Mouse (Mus musculus) forebrain, embryonic 11.5 days (tissue): ENCODE results near the gene Lpp. TPM values are rescaled to one million over a fixed set of nuclear protein-coding genes. Genes with fewer than 3 reads are reported as not detected.

ENCODE experiments used
- ATAC-seq: fragments of 200-750 bp; cut with Nextera tagmentation; replicated peaks from 2 replicates; pipeline ENCODE4 v1.8.0; 2017; ENCODE audit warnings: moderate TSS enrichment; ENCODE audit not compliant: low FRiP score
- DNase-seq: peaks from one replicate; pipeline ENCODE4 v3.0.0-alpha.2; 2017; ENCODE audit warnings: low spot score
- H3K27ac ChIP-seq: fragments of 300-500 bp; sonication (generic); 2 replicates; pipeline ENCODE4 v1.5.1; 2014; ENCODE audit warnings: low read depth, low read length
- H3K27me3 ChIP-seq: fragments of 300-500 bp; sonication (generic); 2 replicates; pipeline ENCODE4 v1.6.1; 2014; ENCODE audit warnings: mild to moderate bottlenecking, low read length, mixed read lengths; ENCODE audit not compliant: control insufficient read depth, insufficient read depth
- H3K36me3 ChIP-seq: fragments of 300-500 bp; sonication (generic); 2 replicates; pipeline ENCODE4 v1.6.1; 2014; ENCODE audit warnings: mild to moderate bottlenecking, low read length, moderate library complexity, mixed read lengths; ENCODE audit not compliant: control insufficient read depth, insufficient read depth
- H3K4me1 ChIP-seq: fragments of 300-500 bp; sonication (generic); replicated peaks from 2 replicates; pipeline ENCODE4 v1.6.1; 2014; ENCODE audit warnings: low read length, mixed read lengths; ENCODE audit not compliant: control insufficient read depth, insufficient read depth
- H3K4me2 ChIP-seq: fragments of 300-500 bp; sonication (generic); 2 replicates; pipeline ENCODE4 v1.6.1; 2014; ENCODE audit warnings: low read depth, mild to moderate bottlenecking, low read length, moderate library complexity, mixed read lengths; ENCODE audit not compliant: severe bottlenecking
- H3K4me3 ChIP-seq: fragments of 300-500 bp; sonication (generic); 2 replicates; pipeline ENCODE4 v1.5.1; 2014; ENCODE audit warnings: low read depth, low read length
- H3K9ac ChIP-seq: fragments of 300-500 bp; sonication (generic); 2 replicates; pipeline ENCODE4 v1.6.1; 2014; ENCODE audit warnings: low read length
- H3K9me3 ChIP-seq: fragments of 300-500 bp; sonication (generic); 2 replicates; pipeline ENCODE4 v1.6.1; 2016; ENCODE audit warnings: low read length, mixed read lengths; ENCODE audit not compliant: control insufficient read depth
- WGBS: fragments of 180-500 bp; shearing (Covaris S2); extraction: QIAGEN DNeasy Blood & Tissue Kit; methylation state at CpG from one replicate; pipeline ENCODE4 v1.1.7; 2014; 5-methylcytosine and 5-hydroxymethylcytosine counted together
- polyA plus RNA-seq: library from polyadenylated mRNA; unstranded; fragments of >200 nt; fragmentation: Nextera tagmentation; extraction: Ambion mirVana; gene quantifications from 2 replicates; pipeline ENCODE4 v1.2.1, GENCODE M21; 2014

Gene Lpp
- polyA plus RNA-seq, 1 experiment from 2014 or later = 22.1 TPM

DNA sequence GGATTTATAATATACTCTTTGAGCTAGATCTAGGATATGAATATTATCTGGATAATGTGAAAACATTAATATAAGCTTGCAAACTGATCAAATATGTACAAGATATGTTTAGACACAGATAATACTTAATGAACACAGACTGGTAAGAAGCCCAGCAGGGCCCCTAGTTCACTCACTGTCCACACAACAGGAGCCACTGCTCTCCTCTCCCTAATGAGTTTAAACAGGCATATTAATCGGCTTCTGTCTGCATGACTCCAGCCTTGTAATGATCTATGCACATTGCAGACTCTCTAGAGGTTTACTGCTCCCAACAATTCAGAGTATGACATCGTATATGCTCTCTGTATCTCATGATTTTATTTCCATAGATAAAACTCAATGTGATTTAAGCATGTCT, 243.6 kb downstream of the Lpp start:
- Histone ChIP-seq H3K4me2 (no peak overlapping the region), H3K9me3 (no peaks in the 10 kb centered on the region), H3K4me1 (no peaks in the 10 kb centered on the region), H3K36me3 (no peaks in the 10 kb centered on the region), H3K27ac (no peak overlapping the region), H3K9ac (no peak overlapping the region), H3K4me3 (no peak overlapping the region), H3K27me3 (no peaks in the 10 kb centered on the region)
- ATAC-seq (no peak), DNase-seq (no peak)
- WGBS = 67% methylated on average over 2 of the region's 2 CpGs

DNA sequence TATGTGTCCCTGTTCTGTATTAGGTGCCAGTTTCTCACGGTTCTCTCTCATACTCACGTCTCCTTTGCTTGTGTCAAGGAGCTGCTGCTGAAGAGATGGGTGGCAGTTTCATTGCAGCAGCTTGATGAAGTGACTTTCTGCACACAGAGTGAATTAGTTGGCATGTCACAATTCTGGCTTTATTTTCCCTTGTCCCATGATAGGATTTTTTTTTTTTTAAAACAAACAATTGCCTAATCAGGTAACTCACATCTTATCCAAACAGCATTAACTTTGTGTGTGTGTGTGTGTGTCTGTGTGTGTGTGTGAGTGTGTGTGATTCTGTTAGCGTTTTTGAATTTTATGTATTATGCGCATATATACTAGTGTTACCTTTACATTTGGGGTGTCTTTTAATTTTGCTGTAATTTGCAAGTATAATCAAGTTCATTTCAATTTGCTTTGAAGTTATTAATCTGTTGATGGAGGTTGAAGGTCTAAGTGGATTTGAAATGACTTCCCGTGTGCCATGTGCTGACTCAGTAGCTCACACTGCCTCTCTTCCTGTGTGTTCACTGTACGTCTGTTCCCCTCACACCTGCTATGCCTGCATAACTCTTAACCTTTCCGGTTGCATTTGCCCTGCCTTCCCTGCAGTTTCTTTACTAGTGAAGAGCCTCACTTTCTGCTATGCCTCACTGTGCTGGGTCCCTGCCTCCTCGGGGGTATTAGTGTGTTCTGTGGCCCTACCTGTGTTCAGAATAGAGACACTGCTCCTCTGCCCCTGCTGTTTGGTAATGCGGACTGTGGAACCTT, 247.9 kb downstream of the Lpp start:
- Histone ChIP-seq H3K4me2 (no peak overlapping the region), H3K36me3 (no peaks in the 10 kb centered on the region), H3K4me3 (no peak overlapping the region), H3K9me3 (no peaks in the 10 kb centered on the region), H3K4me1 (no peaks in the 10 kb centered on the region), H3K27ac (no peak overlapping the region), H3K9ac (no peak overlapping the region), H3K27me3 (no peaks in the 10 kb centered on the region)
- no peak for DNase-seq
- no peak for ATAC-seq
- WGBS = 88% methylated on average over 9 of the region's 9 CpGs

DNA sequence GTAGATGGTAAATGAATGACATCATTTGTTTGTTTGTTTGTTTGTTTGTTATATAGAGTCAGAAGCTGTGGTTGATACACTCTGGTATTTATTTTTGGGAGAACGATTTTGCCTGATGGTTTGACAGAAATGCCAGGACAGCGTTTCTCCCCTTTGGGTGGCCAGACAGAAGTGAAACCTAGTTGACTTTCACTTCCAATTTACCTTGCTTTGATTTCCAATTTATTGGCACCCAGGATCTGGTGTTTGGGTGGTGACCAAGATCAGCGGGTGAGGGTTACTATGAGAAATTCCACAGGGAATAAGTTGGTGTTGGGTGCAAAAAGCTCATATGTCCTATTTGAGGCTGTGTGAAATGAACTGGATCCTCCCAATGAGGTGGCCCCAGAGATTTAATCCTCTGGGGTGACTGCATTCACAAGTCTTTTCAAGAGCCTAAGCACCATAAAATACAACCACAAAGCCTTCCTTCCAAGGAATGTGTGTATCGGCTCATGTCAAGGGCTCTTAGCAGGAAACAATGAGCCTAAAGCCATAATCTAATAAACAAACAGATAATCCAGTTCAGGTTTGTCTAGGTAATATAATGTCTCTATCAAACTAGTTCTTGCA, 249.8 kb downstream of the Lpp start:
- ATAC-seq = no peak
- H3K27me3 ChIP-seq = no peaks in the 10 kb centered on the region

DNA sequence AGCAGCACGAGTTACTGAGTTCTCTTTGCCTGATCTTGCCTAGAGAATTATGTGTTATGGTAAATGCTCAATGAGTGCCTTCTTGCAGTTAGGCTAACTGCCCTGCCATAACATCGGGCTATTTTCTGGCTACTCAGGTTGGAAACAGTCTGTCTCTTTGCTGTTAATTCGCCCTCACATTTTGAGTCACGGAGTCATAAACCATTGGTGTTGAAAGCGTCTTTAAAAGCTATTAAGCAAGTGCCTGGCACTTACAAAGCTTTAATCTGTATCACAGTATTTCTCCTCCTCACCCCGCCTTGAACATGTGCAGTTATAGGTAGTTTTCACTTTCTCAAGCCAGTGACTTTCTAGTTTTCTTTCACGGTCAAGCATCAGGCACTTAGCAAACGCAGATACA, 250.8 kb downstream of the Lpp start:
- WGBS = 91% methylated on average over 8 of the region's 8 CpGs
- no peak overlapping the region for H3K4me2 ChIP-seq
- DNase-seq (no peak), ATAC-seq (no peak)
- no peaks in the 10 kb centered on the region for H3K27me3 ChIP-seq
- no peaks in the 10 kb centered on the region for H3K4me1 ChIP-seq
- no peak overlapping the region for H3K27ac ChIP-seq
- H3K9me3 ChIP-seq = no peaks in the 10 kb centered on the region
- H3K36me3 ChIP-seq = no peaks in the 10 kb centered on the region
- no peak overlapping the region for H3K4me3 ChIP-seq
- H3K9ac ChIP-seq = no peak overlapping the region

More for the DNA sequence above, 249.8 kb downstream of the Lpp start:
- no peak overlapping the region for H3K27ac ChIP-seq
- H3K36me3 ChIP-seq = no peaks in the 10 kb centered on the region
- no peaks in the 10 kb centered on the region for H3K4me1 ChIP-seq
- H3K4me2 ChIP-seq = no peak overlapping the region
- H3K4me3 ChIP-seq = no peak overlapping the region
- no peak for DNase-seq
- WGBS = 65% methylated on average over 4 of the region's 4 CpGs
- no peak overlapping the region for H3K9ac ChIP-seq
- no peaks in the 10 kb centered on the region for H3K9me3 ChIP-seq

DNA sequence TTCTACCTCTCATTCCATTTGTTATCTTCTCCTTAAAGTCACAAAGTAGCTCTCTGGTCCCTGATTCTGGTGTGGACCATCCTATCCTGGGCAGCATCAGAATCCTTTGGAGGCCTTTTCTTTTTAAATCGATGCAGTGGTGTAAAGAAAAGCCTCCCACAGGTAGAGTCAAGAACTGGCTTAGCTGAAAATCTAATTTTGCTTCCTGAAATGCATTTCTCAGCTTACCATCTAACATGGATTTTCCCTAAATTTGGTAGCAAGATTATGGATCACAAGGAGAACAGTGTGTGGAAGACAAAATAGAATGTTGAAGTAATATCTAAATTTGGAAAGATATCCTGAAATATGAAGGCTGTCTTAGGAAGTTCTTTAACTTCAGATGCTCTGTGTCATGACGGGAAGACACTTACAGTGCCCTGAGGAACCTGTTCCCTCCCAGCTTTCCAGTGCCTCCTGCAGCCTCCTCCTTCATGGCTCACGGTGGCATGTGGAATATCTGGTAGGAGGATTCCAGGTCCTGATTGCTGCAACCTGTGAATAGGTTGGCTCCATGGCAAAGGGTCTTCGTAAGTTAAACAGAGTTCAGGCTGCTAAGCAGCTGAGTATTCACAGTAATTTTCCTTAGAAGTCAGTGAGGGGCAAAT, 251.6 kb downstream of the Lpp start:
- Histone ChIP-seq H3K4me2 (no peak overlapping the region), H3K27me3 (no peaks in the 10 kb centered on the region), H3K4me1 (no peaks in the 10 kb centered on the region), H3K9me3 (no peaks in the 10 kb centered on the region), H3K27ac (no peak overlapping the region), H3K4me3 (no peak overlapping the region), H3K36me3 (no peaks in the 10 kb centered on the region), H3K9ac (no peak overlapping the region)
- WGBS = 87% methylated on average over 4 of the region's 4 CpGs
- ATAC-seq = no peak
- no peak for DNase-seq

DNA sequence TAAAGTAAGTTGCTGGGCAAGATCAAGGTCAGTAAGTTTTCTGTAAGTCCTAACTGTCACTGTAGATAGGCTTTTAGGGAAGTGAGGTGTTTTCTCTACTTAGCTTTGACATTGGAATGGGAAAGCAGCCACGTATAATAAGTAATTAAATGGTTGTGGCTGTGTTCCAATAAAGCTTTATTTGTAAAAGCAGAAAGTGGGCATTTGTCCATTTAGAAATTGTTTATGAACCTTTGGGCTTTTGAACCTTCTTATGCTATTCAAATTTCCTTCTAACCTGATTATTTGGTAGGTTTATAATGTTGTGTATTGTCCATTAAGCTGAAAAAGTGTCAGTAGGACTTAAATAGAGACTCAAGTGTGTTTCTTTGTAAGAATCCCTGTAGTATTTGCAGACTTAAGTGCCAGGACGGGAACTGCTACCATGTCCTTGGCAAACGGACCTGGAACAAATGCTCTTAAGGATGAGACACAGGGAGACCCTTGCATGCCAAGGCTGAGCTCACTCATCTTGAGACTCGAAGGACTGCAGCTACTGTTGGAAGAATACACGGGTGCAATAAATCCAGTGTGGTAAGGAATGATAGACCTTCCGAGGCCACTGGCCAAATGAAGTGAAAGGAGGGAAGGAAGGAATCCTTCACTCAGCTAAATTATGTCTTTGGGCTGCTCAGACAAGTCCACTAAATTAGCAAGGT, 252.7 kb downstream of the Lpp start:
- no peak overlapping the region for H3K4me2 ChIP-seq
- H3K9me3 ChIP-seq = no peaks in the 10 kb centered on the region
- no peak overlapping the region for H3K4me3 ChIP-seq
- no peaks in the 10 kb centered on the region for H3K4me1 ChIP-seq
- 86% methylated on average over 6 of the region's 6 CpGs for WGBS
- DNase-seq = no peak
- no peaks in the 10 kb centered on the region for H3K36me3 ChIP-seq
- no peaks in the 10 kb centered on the region for H3K27me3 ChIP-seq
- H3K9ac ChIP-seq = no peak overlapping the region
- no peak overlapping the region for H3K27ac ChIP-seq
- no peak for ATAC-seq

DNA sequence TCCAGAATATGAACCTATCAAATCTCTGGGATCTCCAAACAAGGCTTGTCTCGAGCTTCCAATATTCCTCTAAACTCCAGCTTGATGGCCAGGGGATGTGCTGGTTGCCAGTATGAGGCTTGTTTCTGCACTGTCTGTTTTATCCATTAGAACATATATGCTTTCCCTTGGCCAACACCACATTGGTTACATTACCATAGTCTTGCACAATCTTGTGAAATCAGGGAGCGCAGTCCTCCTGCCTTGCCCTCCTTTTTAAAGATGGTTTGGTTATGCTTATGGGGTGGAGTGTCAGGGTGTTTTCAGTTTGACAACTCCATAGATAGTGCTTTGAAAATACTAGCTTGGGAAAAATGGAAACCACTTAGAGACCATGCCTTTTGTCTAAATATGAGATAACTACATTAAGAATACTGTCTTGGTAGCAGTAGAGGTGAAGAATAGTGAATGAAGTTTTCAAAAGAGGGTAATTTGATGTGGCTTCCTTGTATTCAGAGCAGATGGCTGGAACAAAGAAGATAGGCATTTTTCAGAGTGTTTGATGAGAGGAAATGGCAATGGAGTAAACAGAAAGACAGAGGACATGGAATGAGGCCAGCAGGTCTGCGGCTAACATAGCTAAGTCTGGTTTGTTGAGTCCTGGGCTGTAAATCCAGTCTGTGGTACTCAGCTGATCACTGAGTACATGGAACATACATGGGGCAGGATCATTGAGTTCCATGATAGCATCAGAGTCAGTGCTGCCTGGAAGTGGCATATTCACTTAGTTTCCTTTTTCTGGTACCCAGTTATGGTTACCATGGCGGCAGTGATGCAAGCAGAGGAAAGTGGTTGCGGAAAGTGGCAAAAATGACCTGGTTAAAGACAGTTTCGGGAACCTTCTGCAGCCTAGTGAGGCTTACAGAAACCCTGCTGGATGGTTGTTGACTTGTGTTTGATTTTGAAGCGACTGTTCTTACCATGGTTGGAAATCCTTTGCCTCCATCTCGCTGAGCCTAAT, 258.6 kb downstream of the Lpp start:
- H3K4me1 ChIP-seq = no peaks in the 10 kb centered on the region
- H3K36me3 ChIP-seq = no peaks in the 10 kb centered on the region
- ATAC-seq (no peak), DNase-seq (no peak)
- no peak overlapping the region for H3K27ac ChIP-seq
- H3K9me3 ChIP-seq = no peaks in the 10 kb centered on the region
- no peak overlapping the region for H3K4me3 ChIP-seq
- no peak overlapping the region for H3K4me2 ChIP-seq
- H3K9ac ChIP-seq = no peak overlapping the region
- WGBS = 77% methylated on average over 8 of the region's 8 CpGs
- H3K27me3 ChIP-seq = no peaks in the 10 kb centered on the region

DNA sequence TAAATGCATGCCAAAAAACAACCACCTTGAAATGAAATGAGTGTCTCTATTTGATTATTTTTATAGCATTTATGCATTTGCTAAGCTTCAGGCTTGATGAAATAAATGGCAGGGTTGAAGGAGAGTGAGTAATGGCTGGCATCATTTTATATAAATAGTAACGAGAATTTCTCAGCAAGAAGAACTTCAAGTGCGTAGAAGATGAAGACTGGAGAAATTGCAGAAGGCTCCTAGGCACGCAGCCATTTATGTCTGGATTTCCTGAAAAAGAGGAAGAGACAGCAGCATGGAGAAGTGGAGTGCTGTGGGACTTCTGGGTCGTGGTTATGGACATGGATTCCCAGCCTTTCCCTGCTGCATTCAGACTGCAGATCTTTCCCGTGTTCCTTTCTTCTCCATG, 259.7 kb downstream of the Lpp start:
- no peaks in the 10 kb centered on the region for H3K9me3 ChIP-seq
- H3K27me3 ChIP-seq = no peaks in the 10 kb centered on the region
- H3K9ac ChIP-seq = no peak overlapping the region
- ATAC-seq (no peak), DNase-seq (no peak)
- H3K4me1 ChIP-seq = no peaks in the 10 kb centered on the region
- H3K4me3 ChIP-seq = no peak overlapping the region
- no peaks in the 10 kb centered on the region for H3K36me3 ChIP-seq
- no peak overlapping the region for H3K27ac ChIP-seq
- WGBS = 85% methylated on average over 5 of the region's 5 CpGs
- H3K4me2 ChIP-seq = no peak overlapping the region
